Mouse (Mus musculus) kidney, adult 2 months (tissue): ENCODE data around the gene Ahcy.

ENCODE experiments used
- CTCF ChIP-seq: fragments of 200-500 bp; conservative IDR thresholded peaks from 2 replicates; pipeline ENCODE4 v1.5.1; 2011; ENCODE audit warnings: low read depth, mild to moderate bottlenecking, control low read depth, low read length, moderate library complexity, mixed read lengths; ENCODE audit not compliant: insufficient read depth, insufficient read length
- POLR2A ChIP-seq: fragments of 200-500 bp; IDR thresholded peaks from one replicate; pipeline ENCODE4 v1.6.1; 2011; ENCODE audit warnings: low read depth, low read length, control low read depth

- TF ChIP-seq CTCF (no peak), POLR2A (no peak)
Measured at GRCm38 (mm10) chr2:155056076-155056578, 18.2 kb downstream of the Ahcy start.
